Mouse (Mus musculus) liver, embryonic 14.5 days (tissue): ENCODE results near the gene Olfr9.

Experiments
- CTCF ChIP-seq: IDR thresholded peaks from 2 replicates; pipeline ENCODE4 v1.5.1; 2016; ENCODE audit warnings: antibody characterized with exemption, low read depth, control low read depth
- EP300 ChIP-seq: IDR thresholded peaks from 2 replicates; pipeline ENCODE4 v1.6.1; 2016; ENCODE audit warnings: antibody characterized with exemption, low read depth

- TF ChIP-seq CTCF (no peak), EP300 (no peak)
Observed at GRCm38 (mm10) chr10:128970740-128971250, 18.4 kb upstream of the Olfr9 start.
